Mouse (Mus musculus) embryonic facial prominence, embryonic 12.5 days (tissue): ENCODE data around the gene Ebf4. TPM values are rescaled to one million over a fixed set of nuclear protein-coding genes. Genes with fewer than 3 reads are reported as not detected.
A peak's percentile ranks its signal among the peaks of the same experiment; 100 is the strongest.

Experiments used
- ATAC-seq: fragments of 200-750 bp; cut with Nextera tagmentation; 2 replicates; pipeline ENCODE4 v1.8.0; 2017; ENCODE audit not compliant: insufficient number of reproducible peaks, insufficient read depth, low FRiP score, low TSS enrichment
- H3K27ac ChIP-seq: fragments of 300-500 bp; sonication (generic); 2 replicates; pipeline ENCODE4 v1.5.1; 2016; ENCODE audit warnings: mild to moderate bottlenecking
- H3K27me3 ChIP-seq: fragments of 300-500 bp; sonication (generic); 2 replicates; pipeline ENCODE4 v1.6.1; 2016; ENCODE audit warnings: mild to moderate bottlenecking, moderate library complexity
- H3K36me3 ChIP-seq: fragments of 300-500 bp; sonication (generic); 2 replicates; pipeline ENCODE4 v1.6.1; 2016; ENCODE audit warnings: mild to moderate bottlenecking
- H3K4me1 ChIP-seq: fragments of 300-500 bp; sonication (generic); 2 replicates; pipeline ENCODE4 v1.6.1; 2016
- H3K4me2 ChIP-seq: fragments of 300-500 bp; sonication (generic); replicated peaks from 2 replicates; pipeline ENCODE4 v1.6.1; 2016; ENCODE audit warnings: mild to moderate bottlenecking, moderate library complexity
- H3K4me3 ChIP-seq: fragments of 300-500 bp; sonication (generic); 2 replicates; pipeline ENCODE4 v1.5.1; 2016; ENCODE audit warnings: mild to moderate bottlenecking
- H3K9ac ChIP-seq: fragments of 300-500 bp; sonication (generic); 2 replicates; pipeline ENCODE4 v1.6.1; 2016; ENCODE audit warnings: mild to moderate bottlenecking, moderate library complexity
- H3K9me3 ChIP-seq: fragments of 300-500 bp; sonication (generic); 2 replicates; pipeline ENCODE4 v1.6.1; 2016; ENCODE audit warnings: mild to moderate bottlenecking, moderate library complexity
- WGBS: fragments of 180-500 bp; shearing (Covaris S2); methylation state at CpG from one replicate; pipeline ENCODE4 v1.1.7; 2016; 5-methylcytosine and 5-hydroxymethylcytosine counted together
- polyA plus RNA-seq: library from polyadenylated mRNA; unstranded; fragments of >200 nt; fragmentation: Nextera tagmentation; extraction: Ambion mirVana; gene quantifications from 2 replicates; pipeline ENCODE4 v1.2.1, GENCODE M21; 2016

Gene Ebf4
- polyA plus RNA-seq, 1 experiment from 2014 or later = 4.6 TPM

GRCm38 (mm10) chr2:130390993-130391625 lies 96.1 kb downstream of the Ebf4 start:
- H3K9me3 ChIP-seq = no peaks in the 10 kb centered on the region
- H3K9ac ChIP-seq = no peak overlapping the region
- no peak overlapping the region for H3K4me2 ChIP-seq
- no peak overlapping the region for H3K27ac ChIP-seq
- H3K4me1 ChIP-seq = peaks cover 2% of the 10 kb centered on the region; the same call in 1 of the 2 replicates
- H3K36me3 ChIP-seq = peaks cover 47% of the 10 kb centered on the region
- no peak overlapping the region for H3K4me3 ChIP-seq
- 0 out of 2 replicates have a peak, but pooled peaks cover 2% of the 10 kb centered on the region for H3K27me3 ChIP-seq
- WGBS = 84% methylated on average over 11 of the region's 11 CpGs
- ATAC-seq = no peak

GRCm38 (mm10) chr2:130392836-130393235 lies 97.9 kb downstream of the Ebf4 start:
- Histone ChIP-seq H3K27ac (no peak overlapping the region), H3K4me3 (no peak overlapping the region), H3K36me3 (peaks cover 47% of the 10 kb centered on the region), H3K9me3 (no peaks in the 10 kb centered on the region), H3K4me1 (peaks cover 15% of the 10 kb centered on the region), H3K9ac (no peak overlapping the region), H3K27me3 (no peaks in the 10 kb centered on the region), H3K4me2 (no peak overlapping the region)
- WGBS = 75% methylated on average over 3 of the region's 3 CpGs
- no peak for ATAC-seq

- no peak overlapping the region for H3K27ac ChIP-seq
- peaks cover 23% of the 10 kb centered on the region for H3K4me1 ChIP-seq
- peaks cover 42% of the 10 kb centered on the region for H3K36me3 ChIP-seq
- no peak overlapping the region for H3K4me2 ChIP-seq
- no peak overlapping the region for H3K9ac ChIP-seq
- no peaks in the 10 kb centered on the region for H3K9me3 ChIP-seq
- ATAC-seq = no peak
- H3K4me3 ChIP-seq = no peak overlapping the region
- H3K27me3 ChIP-seq = no peaks in the 10 kb centered on the region
- 93% methylated on average over 11 of the region's 11 CpGs for WGBS
Measured at GRCm38 (mm10) chr2:130395696-130396095, 100.7 kb downstream of the Ebf4 start.

- H3K4me3 ChIP-seq = peak within 1 kb of the TSS; percentile 74
- peak within 1 kb of the TSS; percentile 87 for H3K27ac ChIP-seq
- no peaks in the 10 kb centered on the region for H3K27me3 ChIP-seq
- H3K36me3 ChIP-seq = peaks cover 28% of the 10 kb centered on the region
- peak within 1 kb of the TSS; percentile 85 for H3K4me2 ChIP-seq
- peak; percentile 88 for ATAC-seq
- peak within 1 kb of the TSS; percentile 81 for H3K9ac ChIP-seq
- peaks cover 27% of the 10 kb centered on the region for H3K4me1 ChIP-seq
- H3K9me3 ChIP-seq = no peaks in the 10 kb centered on the region
- WGBS = under 1% methylated on average over 41 of the region's 53 CpGs
Measured at GRCm38 (mm10) chr2:130397186-130397985, 102.4 kb downstream of the Ebf4 start, which contains the start of gene Cpxm1. Cpxm1 (minus strand) TSS chr2:130397574.

GRCm38 (mm10) chr2:130398091-130398490 lies 103.1 kb downstream of the Ebf4 start:
- Histone ChIP-seq H3K27ac (peak overlapping the region; percentile 87; the same call in 1 of the 2 replicates), H3K9me3 (no peaks in the 10 kb centered on the region), H3K4me2 (peak overlapping the region; percentile 85), H3K9ac (peak overlapping the region; percentile 81; the same call in 1 of the 2 replicates), H3K4me3 (peak overlapping the region; percentile 74), H3K36me3 (peaks cover 21% of the 10 kb centered on the region), H3K27me3 (no peaks in the 10 kb centered on the region), H3K4me1 (peaks cover 27% of the 10 kb centered on the region)
- ATAC-seq = no peak
- 16% methylated on average over 14 of the region's 14 CpGs for WGBS

- Histone ChIP-seq H3K27me3 (no peaks in the 10 kb centered on the region), H3K4me1 (peaks cover 27% of the 10 kb centered on the region), H3K4me2 (no peak overlapping the region), H3K36me3 (peaks cover 3% of the 10 kb centered on the region; the same call in 1 of the 2 replicates), H3K4me3 (no peak overlapping the region), H3K27ac (no peak overlapping the region), H3K9ac (no peak overlapping the region), H3K9me3 (no peaks in the 10 kb centered on the region)
- WGBS = 93% methylated on average over 1 of the region's 1 CpGs
- ATAC-seq = no peak
Measured at GRCm38 (mm10) chr2:130400046-130400445, 105.1 kb downstream of the Ebf4 start.

GRCm38 (mm10) chr2:130401891-130402290 lies 106.9 kb downstream of the Ebf4 start:
- peaks cover 17% of the 10 kb centered on the region for H3K4me1 ChIP-seq
- no peak for ATAC-seq
- WGBS = 85% methylated on average over 4 of the region's 4 CpGs
- no peak overlapping the region for H3K4me3 ChIP-seq
- no peaks in the 10 kb centered on the region for H3K36me3 ChIP-seq
- H3K9ac ChIP-seq = no peak overlapping the region
- no peaks in the 10 kb centered on the region for H3K9me3 ChIP-seq
- H3K27me3 ChIP-seq = no peaks in the 10 kb centered on the region
- no peak overlapping the region for H3K27ac ChIP-seq
- no peak overlapping the region for H3K4me2 ChIP-seq

GRCm38 (mm10) chr2:130404939-130405338 lies 110.0 kb downstream of the Ebf4 start, which contains the start of the genes Gm28372 and 1700020A23Rik:
Gm28372 (plus strand) TSS chr2:130405239.
1700020A23Rik (plus strand) TSS chr2:130405259.
- peaks cover 20% of the 10 kb centered on the region for H3K4me1 ChIP-seq
- no peak for ATAC-seq
- H3K9me3 ChIP-seq = no peaks in the 10 kb centered on the region
- 89% methylated on average over 1 of the region's 1 CpGs for WGBS
- H3K4me3 ChIP-seq = no peak within 1 kb of the TSS
- H3K4me2 ChIP-seq = no peak within 1 kb of the TSS
- H3K36me3 ChIP-seq = no peaks in the 10 kb centered on the region
- no peak within 1 kb of the TSS for H3K9ac ChIP-seq
- H3K27ac ChIP-seq = no peak within 1 kb of the TSS
- no peaks in the 10 kb centered on the region for H3K27me3 ChIP-seq

- Histone ChIP-seq H3K36me3 (no peaks in the 10 kb centered on the region), H3K27me3 (no peaks in the 10 kb centered on the region), H3K4me3 (no peak within 1 kb of the TSS), H3K4me1 (peaks cover 14% of the 10 kb centered on the region), H3K4me2 (no peak within 1 kb of the TSS), H3K27ac (no peak within 1 kb of the TSS), H3K9me3 (no peaks in the 10 kb centered on the region), H3K9ac (no peak within 1 kb of the TSS)
- 67% methylated on average over 2 of the region's 2 CpGs for WGBS
- ATAC-seq = no peak
Measured at GRCm38 (mm10) chr2:130406178-130406577, 111.2 kb downstream of the Ebf4 start, which contains the start of gene Tmem239. Tmem239 (plus strand) TSS chr2:130406478.

- WGBS = 9% methylated on average over 6 of the region's 6 CpGs
- no peak overlapping the region for H3K4me2 ChIP-seq
Measured at GRCm38 (mm10) chr2:130408194-130408593, 113.2 kb downstream of the Ebf4 start.

GRCm38 (mm10) chr2:130411558-130412495 lies 116.9 kb downstream of the Ebf4 start:
- Histone ChIP-seq H3K4me3 (no peak overlapping the region), H3K27ac (peak overlapping the region; percentile 51; the same call in 1 of the 2 replicates), H3K9ac (no peak overlapping the region), H3K36me3 (no peaks in the 10 kb centered on the region), H3K9me3 (no peaks in the 10 kb centered on the region), H3K4me1 (peaks cover 14% of the 10 kb centered on the region), H3K4me2 (no peak overlapping the region), H3K27me3 (no peaks in the 10 kb centered on the region)
- ATAC-seq = peak; percentile 68
- WGBS = 30% methylated on average over 16 of the region's 16 CpGs

More at GRCm38 (mm10) chr2:130408194-130408593, 113.2 kb downstream of the Ebf4 start:
- no peaks in the 10 kb centered on the region for H3K9me3 ChIP-seq
- H3K36me3 ChIP-seq = no peaks in the 10 kb centered on the region
- H3K4me3 ChIP-seq = no peak overlapping the region
- peak overlapping the region; percentile 58; the same call in 1 of the 2 replicates for H3K27ac ChIP-seq
- H3K4me1 ChIP-seq = peaks cover 14% of the 10 kb centered on the region
- H3K9ac ChIP-seq = no peak overlapping the region
- ATAC-seq = 0 out of 2 replicates have a peak, but pooled peaks have one; percentile 29
- no peaks in the 10 kb centered on the region for H3K27me3 ChIP-seq
